Mouse (Mus musculus): ENCODE data around the gene Trp53inp2.

DNA sequence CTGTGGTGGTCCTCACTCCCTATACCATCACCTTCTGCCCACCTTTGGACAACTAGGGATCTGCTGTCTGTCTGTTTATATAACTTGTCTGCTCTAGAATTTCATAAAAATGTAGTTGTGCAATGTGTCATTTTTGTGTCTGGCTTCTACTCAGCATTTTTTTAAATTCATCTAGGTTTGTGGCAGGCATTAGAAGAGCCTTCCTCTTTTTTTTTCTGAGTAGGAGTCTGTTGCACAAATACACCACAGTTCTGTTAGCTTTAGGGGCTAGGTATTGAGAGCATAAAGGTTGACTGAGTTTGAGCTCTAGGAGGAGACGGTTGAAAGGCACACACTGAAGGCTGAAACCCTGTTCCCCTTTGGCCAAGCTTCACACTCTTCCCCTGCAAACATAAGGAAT, 7.6 kb upstream of the Trp53inp2 start:
- TF ChIP-seq POLR2A (IDR thresholded peaks at IDR 0.05; ENCODE audit: extremely low read depth, insufficient read depth, low read length) = no peak
- no peak for TF ChIP-seq CTCF (IDR thresholded peaks at IDR 0.05; ENCODE audit: low read depth, low read length)
